Mouse (Mus musculus): Measurements from ENCODE around the gene Bptf.
"Not testable (repeated sequence)": the region's sequence is repeated elsewhere in the genome, so short reads cannot be mapped to it uniquely, and the experiment has no call there.

DNA sequence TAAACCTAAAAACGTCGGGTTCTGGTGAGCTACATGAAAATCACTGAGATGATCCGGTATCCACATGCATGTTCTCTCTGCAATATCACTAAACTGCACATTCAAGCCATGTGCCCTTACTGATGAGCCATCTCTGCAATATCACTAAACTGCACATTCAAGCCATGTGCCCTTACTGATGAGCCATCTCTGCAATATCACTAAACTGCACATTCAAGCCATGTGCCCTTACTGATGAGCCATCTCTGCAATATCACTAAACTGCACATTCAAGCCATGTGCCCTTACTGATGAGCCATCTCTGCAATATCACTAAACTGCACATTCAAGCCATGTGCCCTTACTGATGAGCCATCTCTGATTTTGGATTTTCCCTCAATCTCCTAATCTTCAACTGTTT is 72.3 kb downstream of the Bptf start:
- TF ChIP-seq CTCF (IDR thresholded peaks at IDR 0.05; ENCODE audit: borderline replicate concordance, insufficient read depth, low read depth, low read length); POLR2A (IDR thresholded peaks at IDR 0.05; ENCODE audit: borderline replicate concordance, insufficient read depth, low read length): not testable (repeated sequence)

All from cerebellum, adult 2 months (tissue).